Mouse (Mus musculus) ES-E14 (cell line): ENCODE measurements around the gene Xrra1.
"Not testable (repeated sequence)": the region's sequence is repeated elsewhere in the genome, so short reads cannot be mapped to it uniquely, and the experiment has no call there.

ENCODE experiments used
- CHD2 ChIP-seq: IDR thresholded peaks from 2 replicates; pipeline ENCODE4 v1.6.1; 2014; ENCODE audit warnings: mild to moderate bottlenecking, low read depth, low read length, inconsistent platforms
- ZC3H11A ChIP-seq: IDR thresholded peaks from 2 replicates; pipeline ENCODE4 v1.6.1; 2012; ENCODE audit warnings: low read depth, mild to moderate bottlenecking, inconsistent platforms, low read length, borderline replicate concordance
- ZNF384 ChIP-seq: IDR thresholded peaks from 2 replicates; pipeline ENCODE4 v1.6.1; 2012; ENCODE audit warnings: low read depth, low read length, inconsistent platforms

DNA sequence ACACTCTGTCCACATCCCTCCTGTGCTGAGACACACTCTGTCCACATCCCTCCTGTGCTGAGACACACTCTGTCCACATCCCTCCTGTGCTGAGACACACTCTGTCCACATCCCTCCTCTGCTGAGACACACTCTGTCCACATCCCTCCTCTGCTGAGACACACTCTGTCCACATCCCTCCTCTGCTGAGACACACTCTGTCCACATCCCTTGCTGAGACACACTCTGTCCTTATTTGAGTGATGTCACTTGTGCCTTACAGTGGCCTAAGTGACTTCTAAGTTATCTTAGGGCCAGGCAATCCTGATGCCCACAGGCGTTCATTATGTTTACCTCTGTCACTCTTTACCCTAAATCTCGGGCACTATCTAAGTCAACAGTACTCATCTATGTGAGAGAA lies 101.7 kb downstream of the Xrra1 start:
- not testable (repeated sequence) for TF ChIP-seq CHD2, ZNF384, ZC3H11A
